Mouse (Mus musculus) kidney, embryonic 15.5 days (tissue): ENCODE measurements around the gene Sptlc2. TPM values are rescaled to one million over a fixed set of nuclear protein-coding genes. Genes with fewer than 3 reads are reported as not detected.
"Not testable (repeated sequence)": the region's sequence is repeated elsewhere in the genome, so short reads cannot be mapped to it uniquely, and the experiment has no call there.

Source experiments
- ATAC-seq: fragments of 200-750 bp; cut with Nextera tagmentation; replicated peaks from 2 replicates; pipeline ENCODE4 v1.8.0; 2017; ENCODE audit warnings: moderate TSS enrichment; ENCODE audit not compliant: low FRiP score
- H3K27ac ChIP-seq: fragments of 300-500 bp; sonication (generic); 2 replicates; pipeline ENCODE4 v1.5.1; 2015; ENCODE audit warnings: mild to moderate bottlenecking, inconsistent platforms
- H3K27me3 ChIP-seq: fragments of 300-500 bp; sonication (generic); 2 replicates; pipeline ENCODE4 v1.6.1; 2015; ENCODE audit warnings: inconsistent platforms
- H3K36me3 ChIP-seq: fragments of 300-500 bp; sonication (generic); 2 replicates; pipeline ENCODE4 v1.6.1; 2015; ENCODE audit warnings: inconsistent platforms
- H3K4me1 ChIP-seq: fragments of 300-500 bp; sonication (generic); 2 replicates; pipeline ENCODE4 v1.6.1; 2015; ENCODE audit warnings: inconsistent platforms
- H3K4me2 ChIP-seq: fragments of 300-500 bp; sonication (generic); 2 replicates; pipeline ENCODE4 v1.6.1; 2015; ENCODE audit warnings: moderate library complexity, mild to moderate bottlenecking, inconsistent platforms
- H3K4me3 ChIP-seq: fragments of 300-500 bp; sonication (generic); replicated peaks from 2 replicates; pipeline ENCODE4 v1.5.1; 2015; ENCODE audit warnings: mild to moderate bottlenecking, inconsistent platforms
- H3K9ac ChIP-seq: fragments of 300-500 bp; sonication (generic); 2 replicates; pipeline ENCODE4 v1.6.1; 2015; ENCODE audit warnings: mild to moderate bottlenecking, inconsistent platforms
- H3K9me3 ChIP-seq: fragments of 300-500 bp; sonication (generic); replicated peaks from 2 replicates; pipeline ENCODE4 v1.6.1; 2016; ENCODE audit warnings: inconsistent platforms
- WGBS: fragments of 180-500 bp; shearing (Covaris S2); methylation state at CpG from one replicate; pipeline ENCODE4 v1.1.7; 2015; ENCODE audit warnings: mixed read lengths; 5-methylcytosine and 5-hydroxymethylcytosine counted together
- polyA plus RNA-seq: library from polyadenylated mRNA; unstranded; fragments of >200 nt; fragmentation: Nextera tagmentation; extraction: Ambion mirVana; gene quantifications from 2 replicates; pipeline ENCODE4 v1.2.1, GENCODE M21; 2015

The Sptlc2 gene
- polyA plus RNA-seq, 1 experiment from 2014 or later, result 75.4 TPM

DNA sequence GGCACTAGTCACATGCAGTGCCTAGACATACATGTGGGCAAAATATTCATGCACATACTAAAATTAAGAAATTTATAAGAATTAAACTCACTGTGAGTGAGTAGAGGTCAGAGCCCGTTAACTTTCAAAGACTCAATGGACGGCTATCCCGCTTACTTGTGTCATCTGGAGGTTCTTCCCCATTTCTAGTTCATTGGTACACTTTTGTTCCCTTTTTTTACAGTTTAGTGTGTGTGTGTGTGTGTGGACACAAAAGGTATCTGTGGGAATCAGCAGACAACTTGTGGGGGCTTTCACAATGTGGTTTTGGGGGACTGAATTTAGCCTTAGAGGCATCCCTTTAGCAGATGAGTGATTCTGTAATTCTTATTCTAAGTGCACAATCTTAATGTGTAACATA lies 62.7 kb downstream of the Sptlc2 start:
- H3K4me2 ChIP-seq, result no peak overlapping the region
- H3K27me3 ChIP-seq, result no peaks in the 10 kb centered on the region
- H3K4me1 ChIP-seq, result no peaks in the 10 kb centered on the region

DNA sequence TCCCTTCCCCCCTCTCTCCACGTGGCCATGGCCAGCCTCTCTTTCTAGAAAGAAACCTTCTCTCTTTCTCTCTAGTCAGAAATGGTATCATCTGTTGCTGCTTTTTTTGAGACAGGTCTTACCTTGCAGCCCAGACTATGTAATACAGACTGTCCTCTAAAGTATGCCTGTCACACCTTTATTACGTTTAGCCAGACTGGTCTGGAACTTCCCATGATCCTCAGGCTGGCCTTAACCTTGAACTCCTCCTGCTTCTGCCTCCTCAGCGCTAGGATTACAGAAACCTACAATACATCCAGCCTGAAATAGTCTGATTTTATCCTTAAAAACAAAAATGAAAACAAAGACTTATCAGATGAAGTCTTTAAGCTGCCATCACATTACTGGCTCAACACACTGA lies 68.9 kb downstream of the Sptlc2 start:
- peaks cover 10% of the 10 kb centered on the region for H3K36me3 ChIP-seq
- H3K4me2 ChIP-seq, result no peak overlapping the region
- no peak for ATAC-seq
- 82% methylated on average over 3 of the region's 3 CpGs for WGBS
- H3K27me3 ChIP-seq, result no peaks in the 10 kb centered on the region
- H3K27ac ChIP-seq, result no peak overlapping the region
- no peak overlapping the region for H3K4me3 ChIP-seq
- no peaks in the 10 kb centered on the region for H3K9me3 ChIP-seq
- H3K9ac ChIP-seq, result no peak overlapping the region
- no peaks in the 10 kb centered on the region for H3K4me1 ChIP-seq

More for the DNA sequence above, 62.7 kb downstream of the Sptlc2 start:
- Histone ChIP-seq H3K4me3 (no peak overlapping the region), H3K27ac (no peak overlapping the region), H3K36me3 (peaks cover 14% of the 10 kb centered on the region), H3K9me3 (no peaks in the 10 kb centered on the region), H3K9ac (no peak overlapping the region)
- 93% methylated on average over 3 of the region's 3 CpGs for WGBS
- no peak for ATAC-seq

DNA sequence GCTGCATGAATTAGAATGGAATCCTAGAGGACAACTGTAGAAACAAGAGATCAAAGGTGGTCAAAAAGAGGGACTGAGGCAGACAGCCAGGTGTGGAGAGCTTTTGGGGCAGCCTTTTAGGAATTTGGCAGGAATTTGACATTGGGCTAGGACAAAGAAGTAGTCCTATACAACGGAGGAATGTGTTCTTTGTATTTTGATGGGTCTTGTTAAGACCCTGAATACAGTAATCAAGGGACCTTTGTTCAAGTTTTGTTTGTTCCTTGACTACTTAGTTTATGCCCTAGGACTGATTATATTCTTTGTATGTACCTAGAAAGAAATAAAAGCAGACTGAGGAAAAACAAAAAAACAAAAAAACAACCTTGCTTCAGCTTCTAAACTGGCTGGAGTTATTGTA lies 70.2 kb downstream of the Sptlc2 start:
- WGBS, result 82% methylated on average over 1 of the region's 1 CpGs
- no peak overlapping the region for H3K4me2 ChIP-seq
- H3K36me3 ChIP-seq, result peaks cover 10% of the 10 kb centered on the region
- H3K4me1 ChIP-seq, result no peaks in the 10 kb centered on the region
- H3K4me3 ChIP-seq, result no peak overlapping the region
- no peak overlapping the region for H3K27ac ChIP-seq
- no peaks in the 10 kb centered on the region for H3K9me3 ChIP-seq
- no peak overlapping the region for H3K9ac ChIP-seq
- H3K27me3 ChIP-seq, result no peaks in the 10 kb centered on the region
- no peak for ATAC-seq

DNA sequence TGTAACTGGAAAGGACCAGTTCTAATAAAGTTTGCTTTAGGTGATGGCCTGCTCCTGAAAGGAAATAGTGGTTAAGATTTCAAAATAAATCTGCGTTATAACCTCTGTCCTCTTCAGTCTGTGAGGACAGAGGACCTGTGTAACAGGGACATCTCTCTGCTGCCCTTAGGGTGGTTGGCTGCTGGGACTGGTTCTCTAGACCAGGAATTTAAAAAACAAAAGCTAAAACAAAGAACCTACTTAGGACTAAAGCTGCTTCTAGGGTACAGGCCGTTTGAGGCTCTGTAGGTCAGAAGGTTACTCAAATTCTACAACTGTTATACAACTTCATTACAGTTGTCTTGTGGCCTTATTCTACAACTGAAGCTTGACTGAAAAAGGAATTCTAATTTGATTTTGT lies 75.1 kb downstream of the Sptlc2 start:
- no peaks in the 10 kb centered on the region for H3K4me1 ChIP-seq
- 71% methylated on average over 2 of the region's 2 CpGs for WGBS
- H3K27ac ChIP-seq, result no peak overlapping the region
- H3K4me2 ChIP-seq, result no peak overlapping the region
- H3K9ac ChIP-seq, result no peak overlapping the region
- peaks cover 47% of the 10 kb centered on the region for H3K36me3 ChIP-seq
- H3K4me3 ChIP-seq, result no peak overlapping the region
- no peaks in the 10 kb centered on the region for H3K27me3 ChIP-seq
- no peak for ATAC-seq
- H3K9me3 ChIP-seq, result no peaks in the 10 kb centered on the region

DNA sequence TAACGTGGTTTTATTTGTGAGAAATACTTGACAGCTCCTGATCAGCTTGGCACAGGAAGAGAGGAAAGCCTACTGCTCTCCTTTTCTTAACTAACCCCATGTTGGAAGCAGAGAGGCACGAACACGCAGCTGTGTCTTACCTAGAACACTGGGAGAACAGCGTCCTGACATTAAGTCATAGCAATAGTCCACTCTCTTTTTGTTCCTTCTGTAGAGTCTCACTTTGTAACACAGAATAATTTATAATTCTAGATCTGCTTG lies 81.6 kb downstream of the Sptlc2 start:
- not testable (repeated sequence) for H3K9me3 ChIP-seq, H3K27me3 ChIP-seq, H3K9ac ChIP-seq, H3K4me1 ChIP-seq, H3K4me2 ChIP-seq, ATAC-seq, H3K4me3 ChIP-seq, H3K27ac ChIP-seq
- 81% methylated on average over 4 of the region's 4 CpGs for WGBS
- H3K36me3 ChIP-seq, result peaks cover 29% of the 10 kb centered on the region

DNA sequence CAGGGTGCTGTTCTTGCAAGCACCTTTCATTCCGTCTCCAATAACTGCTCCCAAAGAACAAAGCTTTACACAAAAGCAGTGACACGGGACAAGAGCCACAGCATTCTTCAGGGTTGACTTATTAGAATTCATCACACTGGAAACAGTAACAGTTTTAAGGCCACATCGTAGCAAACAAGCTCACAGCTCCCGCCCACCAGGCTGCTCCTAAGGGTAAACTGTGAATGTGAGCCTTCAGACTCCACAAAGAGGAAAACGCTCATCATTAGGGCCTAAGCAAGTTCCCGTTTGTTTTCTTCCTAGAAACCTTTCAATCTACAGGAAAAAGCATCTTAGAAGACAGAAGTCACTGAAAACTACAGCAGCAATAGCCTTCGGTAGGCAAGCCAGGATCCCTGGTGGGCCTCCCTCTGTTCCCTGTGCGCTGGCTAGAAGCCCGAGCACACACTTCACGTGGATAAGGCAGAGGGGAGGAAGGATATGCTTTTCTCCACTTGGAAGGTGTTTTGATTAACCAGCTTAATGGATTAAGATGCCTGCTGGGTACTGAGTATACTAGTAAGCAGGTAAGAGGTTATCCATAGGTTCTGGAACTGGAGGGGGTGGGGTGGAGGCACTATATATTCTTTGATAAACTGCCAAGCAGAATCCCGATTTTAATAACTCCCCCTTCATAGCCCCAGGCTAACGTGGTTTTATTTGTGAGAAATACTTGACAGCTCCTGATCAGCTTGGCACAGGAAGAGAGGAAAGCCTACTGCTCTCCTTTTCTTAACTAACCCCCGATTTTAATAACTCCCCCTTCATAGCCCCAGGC lies 82.2 kb downstream of the Sptlc2 start:
- 51% methylated on average over 13 of the region's 13 CpGs for WGBS
- no peak overlapping the region for H3K27ac ChIP-seq
- no peak overlapping the region for H3K9ac ChIP-seq
- no peaks in the 10 kb centered on the region for H3K4me1 ChIP-seq
- no peak for ATAC-seq
- H3K9me3 ChIP-seq, result no peaks in the 10 kb centered on the region
- peaks cover 23% of the 10 kb centered on the region for H3K36me3 ChIP-seq
- H3K27me3 ChIP-seq, result peaks cover 9% of the 10 kb centered on the region; the same call in 1 of the 2 replicates
- H3K4me2 ChIP-seq, result no peak overlapping the region
- no peak overlapping the region for H3K4me3 ChIP-seq

DNA sequence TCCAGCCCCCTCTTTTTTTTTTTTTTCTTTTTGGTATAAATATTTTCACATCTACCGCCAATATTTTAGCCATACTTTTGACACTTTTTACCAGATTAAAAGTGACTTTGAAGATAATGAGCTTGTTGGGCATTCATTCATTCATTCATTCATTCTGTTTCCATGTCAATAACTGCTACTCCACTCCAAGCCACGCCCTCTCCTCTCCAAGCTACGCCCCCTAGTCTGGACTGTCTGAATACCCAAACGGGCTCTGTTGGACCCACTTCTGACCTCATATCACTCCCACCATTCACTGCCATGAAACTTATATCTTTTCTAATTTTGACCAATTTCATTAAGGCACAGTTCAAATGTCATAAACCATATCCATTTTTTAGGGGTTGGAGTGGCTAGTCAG lies 87.0 kb downstream of the Sptlc2 start:
- WGBS, result 56% methylated on average over 4 of the region's 4 CpGs
- no peak overlapping the region for H3K27ac ChIP-seq
- H3K4me1 ChIP-seq, result peaks cover 15% of the 10 kb centered on the region
- H3K36me3 ChIP-seq, result no peaks in the 10 kb centered on the region
- no peaks in the 10 kb centered on the region for H3K9me3 ChIP-seq
- H3K4me2 ChIP-seq, result no peak overlapping the region
- no peak overlapping the region for H3K9ac ChIP-seq
- no peak for ATAC-seq
- no peak overlapping the region for H3K4me3 ChIP-seq
- peaks cover 37% of the 10 kb centered on the region for H3K27me3 ChIP-seq

DNA sequence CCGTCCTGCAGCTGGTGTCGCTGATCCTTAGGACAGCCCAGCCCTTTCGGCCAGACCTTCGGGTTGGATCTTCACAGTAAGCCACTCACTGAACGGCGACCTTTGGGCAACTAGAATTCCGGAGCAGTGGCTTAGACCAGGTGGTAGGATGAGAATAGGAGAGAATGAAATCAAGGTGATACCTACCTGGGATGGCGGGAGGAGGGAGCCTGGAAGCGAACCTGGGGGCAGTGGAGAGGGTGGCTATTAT lies 87.8 kb downstream of the Sptlc2 start:
- no peak for ATAC-seq
- H3K9me3 ChIP-seq, result no peaks in the 10 kb centered on the region
- H3K27ac ChIP-seq, result no peak overlapping the region
- peak overlapping the region; percentile 73 for H3K4me3 ChIP-seq
- no peaks in the 10 kb centered on the region for H3K36me3 ChIP-seq
- peaks cover 37% of the 10 kb centered on the region for H3K27me3 ChIP-seq
- peaks cover 15% of the 10 kb centered on the region for H3K4me1 ChIP-seq
- under 1% methylated on average over 9 of the region's 9 CpGs for WGBS
- H3K4me2 ChIP-seq, result peak overlapping the region; percentile 97
- peak overlapping the region; percentile 67; the same call in 1 of the 2 replicates for H3K9ac ChIP-seq

DNA sequence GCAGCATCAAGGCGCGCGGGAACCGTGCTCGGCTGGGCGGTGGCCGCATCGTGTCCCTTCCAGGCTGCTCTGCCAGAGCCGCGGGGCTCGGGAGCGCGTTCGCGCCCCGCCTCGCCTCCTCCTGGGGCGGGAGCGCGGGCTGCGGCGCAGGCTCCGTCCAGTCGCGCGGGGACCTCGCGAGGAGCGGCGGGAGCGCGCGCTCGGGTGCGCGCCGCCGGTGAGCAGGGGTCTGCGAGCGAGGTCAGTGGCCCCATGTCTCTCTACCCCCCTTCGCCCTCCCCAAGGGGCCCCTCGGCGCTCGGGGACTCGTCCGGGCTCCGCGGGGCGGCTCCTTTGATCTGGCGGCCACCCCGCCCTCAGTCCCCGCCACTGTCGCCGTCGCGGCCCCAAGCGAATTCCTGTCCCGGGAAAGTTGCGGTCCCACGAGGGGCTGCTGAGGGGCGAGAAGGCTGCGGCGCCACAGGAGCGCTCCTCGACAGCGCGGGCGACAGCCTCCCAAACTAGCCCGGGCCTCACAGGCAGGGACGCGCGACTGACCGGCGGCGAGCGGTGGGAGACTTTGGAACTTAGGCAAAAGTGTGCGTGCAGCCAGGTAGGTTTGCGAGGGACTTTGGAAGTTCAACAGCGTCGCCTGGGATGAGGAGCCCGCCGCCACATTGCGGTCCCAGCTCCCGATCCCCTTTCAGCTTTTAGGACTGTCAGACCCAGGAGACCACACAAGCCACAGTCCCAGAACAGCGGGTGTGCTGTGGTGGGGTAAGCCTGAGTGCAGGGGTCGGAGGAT lies 88.3 kb downstream of the Sptlc2 start, which contains the start of gene Ism2:
Gene Ism2, minus strand, starts transcription at position 49 of the 784 bp plus-strand sequence.
- H3K27me3 ChIP-seq, result peaks cover 37% of the 10 kb centered on the region
- H3K4me1 ChIP-seq, result peaks cover 15% of the 10 kb centered on the region
- peak within 1 kb of the TSS; percentile 67 for H3K9ac ChIP-seq
- H3K4me2 ChIP-seq, result peak within 1 kb of the TSS; percentile 97
- peak within 1 kb of the TSS; percentile 73 for H3K4me3 ChIP-seq
- H3K36me3 ChIP-seq, result no peaks in the 10 kb centered on the region
- under 1% methylated on average over 86 of the region's 86 CpGs for WGBS
- ATAC-seq, result peak; percentile 86
- H3K9me3 ChIP-seq, result no peaks in the 10 kb centered on the region
- H3K27ac ChIP-seq, result no peak within 1 kb of the TSS

DNA sequence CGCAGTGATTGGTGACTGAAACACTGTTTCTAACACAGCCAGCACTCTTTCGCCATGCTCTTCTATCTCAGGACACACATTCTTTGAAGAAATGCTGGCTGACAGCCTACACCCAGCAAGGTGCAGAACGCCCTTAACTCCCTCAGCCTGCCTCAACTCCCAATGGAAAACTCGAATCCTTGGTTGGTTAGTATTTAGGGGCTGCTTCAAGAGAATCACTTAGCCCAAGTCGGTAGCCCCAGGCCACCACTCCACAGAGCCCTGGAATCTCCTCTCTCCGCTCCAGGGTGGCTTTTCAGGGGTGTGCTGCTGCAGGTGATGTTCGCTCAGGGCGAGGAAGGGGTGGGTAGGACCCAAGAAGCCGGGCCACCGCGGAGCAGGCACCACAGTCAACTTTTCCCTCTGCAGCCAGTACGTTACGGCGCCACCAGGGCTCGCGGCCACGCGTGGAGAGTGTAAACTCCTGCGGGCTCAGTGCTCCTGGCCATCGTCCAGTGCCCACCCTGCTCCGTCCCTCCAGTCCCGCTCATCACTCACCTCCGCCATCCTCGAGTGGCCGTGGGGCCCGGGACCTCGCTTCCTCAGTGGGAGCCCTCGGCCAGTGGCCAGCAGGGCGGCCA lies 89.0 kb downstream of the Sptlc2 start:
- Histone ChIP-seq H3K27me3 (peaks cover 37% of the 10 kb centered on the region), H3K4me2 (peak overlapping the region; percentile 97), H3K4me3 (peak overlapping the region; percentile 73), H3K9ac (peak overlapping the region; percentile 67), H3K36me3 (no peaks in the 10 kb centered on the region), H3K9me3 (no peaks in the 10 kb centered on the region), H3K27ac (no peak overlapping the region), H3K4me1 (peaks cover 15% of the 10 kb centered on the region)
- ATAC-seq, result no peak; the same call in 1 of the 2 replicates
- 9% methylated on average over 29 of the region's 29 CpGs for WGBS

DNA sequence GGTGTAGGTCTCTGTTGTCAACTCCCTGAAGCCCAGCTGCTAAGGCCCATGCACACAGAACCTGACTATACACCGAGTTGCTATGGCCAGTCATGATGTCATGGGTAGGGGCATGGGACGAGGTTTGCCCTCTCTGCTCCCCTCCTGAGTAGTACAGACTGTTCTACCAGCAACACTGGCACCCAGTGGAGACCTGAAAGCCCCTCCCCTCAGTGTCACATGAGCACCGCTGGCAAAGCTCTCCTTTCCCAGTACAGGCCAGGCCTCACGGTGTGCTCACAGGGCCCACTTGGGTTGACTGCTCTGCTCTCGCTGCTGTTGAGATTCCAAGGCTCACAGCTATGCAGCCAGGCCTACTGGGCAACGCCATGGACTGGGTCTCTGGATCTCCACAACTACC lies 94.2 kb downstream of the Sptlc2 start:
- ATAC-seq, result no peak
- WGBS, result 68% methylated on average over 6 of the region's 6 CpGs
- no peak overlapping the region for H3K9ac ChIP-seq
- no peak overlapping the region for H3K27ac ChIP-seq
- no peaks in the 10 kb centered on the region for H3K36me3 ChIP-seq
- H3K9me3 ChIP-seq, result no peaks in the 10 kb centered on the region
- H3K4me1 ChIP-seq, result no peaks in the 10 kb centered on the region
- H3K27me3 ChIP-seq, result peaks cover 10% of the 10 kb centered on the region
- H3K4me3 ChIP-seq, result no peak overlapping the region
- no peak overlapping the region for H3K4me2 ChIP-seq

DNA sequence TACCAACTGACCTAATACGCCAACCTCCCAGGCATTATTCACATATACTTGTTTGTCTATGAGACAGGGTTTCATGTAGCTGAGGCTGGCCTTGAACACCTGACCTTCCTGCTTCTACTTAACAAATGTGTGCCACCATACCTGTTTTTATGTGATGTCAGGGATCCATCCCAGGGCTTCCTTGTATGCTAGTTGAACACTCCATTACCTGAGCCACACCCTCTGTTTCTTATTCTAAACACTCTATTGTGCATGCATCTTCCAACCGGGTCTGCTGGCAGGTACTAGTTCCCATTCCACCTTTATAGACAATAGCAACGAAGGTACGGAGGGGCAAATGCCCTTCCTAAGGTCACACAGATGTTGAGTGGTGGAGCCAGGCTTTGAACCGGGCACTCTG lies 99.1 kb downstream of the Sptlc2 start:
- Histone ChIP-seq H3K4me1 (no peaks in the 10 kb centered on the region), H3K4me3 (no peak overlapping the region), H3K9ac (no peak overlapping the region), H3K9me3 (no peaks in the 10 kb centered on the region), H3K4me2 (no peak overlapping the region), H3K27ac (no peak overlapping the region), H3K36me3 (no peaks in the 10 kb centered on the region), H3K27me3 (no peaks in the 10 kb centered on the region)
- 90% methylated on average over 5 of the region's 5 CpGs for WGBS
- no peak for ATAC-seq
